In the genomic region with DNA sequence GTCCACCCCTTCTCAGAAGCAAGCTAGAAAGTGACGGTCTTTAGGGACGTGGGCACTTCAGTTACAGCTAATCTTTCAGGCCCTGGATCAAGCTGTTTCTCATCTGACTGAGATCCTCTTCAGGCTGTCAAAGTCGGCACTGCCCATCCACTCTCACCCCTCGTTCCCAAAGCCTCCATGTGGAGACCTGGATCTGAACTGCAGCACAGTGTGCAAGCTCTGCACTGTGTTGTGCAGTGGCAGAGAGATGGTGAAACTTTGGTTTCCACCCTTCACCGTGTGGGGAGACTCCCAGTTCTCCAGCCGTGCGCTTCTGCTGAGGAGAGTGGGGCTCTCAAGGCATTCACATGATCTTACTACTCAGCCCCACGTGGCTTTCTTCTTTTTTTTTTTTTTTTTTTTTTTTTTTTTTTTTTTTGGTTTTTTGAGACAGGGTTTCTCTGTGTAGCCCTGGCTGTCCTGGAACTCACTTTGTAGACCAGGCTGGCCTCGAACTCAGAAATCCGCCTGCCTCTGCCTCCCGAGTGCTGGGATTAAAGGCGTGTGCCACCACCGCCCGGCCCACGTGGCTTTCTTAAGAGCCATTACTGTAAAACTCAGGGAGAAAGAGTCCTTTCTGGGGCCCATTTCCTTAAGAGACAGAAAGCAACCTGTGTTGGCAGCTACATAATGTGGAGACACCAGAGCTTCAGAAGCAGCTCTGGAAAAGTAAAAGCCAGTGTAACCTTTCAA, we compare ENCODE assay signal across 22 mouse cellular contexts. TPM values are rescaled to one million over a fixed set of nuclear protein-coding genes. Genes with fewer than 3 reads are reported as not detected.
A peak's percentile ranks its signal among the peaks of the same experiment; 100 is the strongest.
DNase-seq lines count a peak whose midpoint lies in the region; ATAC-seq and TF ChIP-seq lines count a peak whose summit lies in the region.
"Had no signal": no experiment of that assay in that cellular context is flagged by ENCODE, and none has a peak within 500 bp of the region (broad histone marks: within the 10 kb centered on the region; RNA-seq: fewer than 3 reads in every experiment).

No protein-coding gene starts in this region.

- H3K4me1 ChIP-seq in heart, embryonic 16.5 days (ENCODE audit: control insufficient read depth, insufficient read depth, low read length), result no peaks in the 10 kb centered on the region
- H3K4me1 ChIP-seq in heart, embryonic 11.5 days (ENCODE audit: control insufficient read depth, insufficient read depth, low read length), result no peaks in the 10 kb centered on the region
- peaks cover 0 to 2% of the 10 kb centered on the region in 2 experiments; a peak in 1 of 4 replicates for H3K4me1 ChIP-seq in ES-E14 (ENCODE audit: control insufficient read depth in 2 of 2, insufficient read depth in 2 of 2, low read length in 2 of 2, poor library complexity in 1 of 2)
- H3K4me1 ChIP-seq in intestine, embryonic 15.5 days (replicated peaks), result no peaks in the 10 kb centered on the region
- H3K4me1 ChIP-seq in stomach, postnatal 0 days (replicated peaks; ENCODE audit: control insufficient read depth, insufficient read depth), result no peaks in the 10 kb centered on the region
- H3K4me1 ChIP-seq: embryonic facial prominence, embryonic 10.5 days; hindbrain, embryonic 10.5 days; limb, embryonic 10.5 days; lung, embryonic 15.5 days had no signal

- no peak overlapping the region for H3K4me2 ChIP-seq in heart, embryonic 16.5 days (ENCODE audit: low read depth, low read length)
- H3K4me2 ChIP-seq in heart, embryonic 11.5 days, result no peak overlapping the region
- no peak overlapping the region for H3K4me2 ChIP-seq in intestine, embryonic 15.5 days (replicated peaks)
- H3K4me2 ChIP-seq in stomach, postnatal 0 days (replicated peaks; ENCODE audit: low read depth), result no peak overlapping the region
- H3K4me2 ChIP-seq: liver, embryonic 15.5 days; lung, embryonic 15.5 days had no signal

- H3K9ac ChIP-seq in heart, embryonic 16.5 days (ENCODE audit: low read length), result no peak overlapping the region
- H3K9ac ChIP-seq in heart, embryonic 11.5 days (ENCODE audit: low read depth, low read length), result no peak overlapping the region
- no peak overlapping the region for H3K9ac ChIP-seq in ES-E14 (ENCODE audit: insufficient read depth, low read depth, low read length, poor library complexity, severe bottlenecking)
- H3K9ac ChIP-seq in intestine, embryonic 15.5 days, result no peak overlapping the region
- H3K9ac ChIP-seq in stomach, postnatal 0 days (ENCODE audit: low read length), result no peak overlapping the region
- H3K9ac ChIP-seq: liver, embryonic 15.5 days; lung, embryonic 15.5 days had no signal

- no peaks in the 10 kb centered on the region for H3K27me3 ChIP-seq in heart, embryonic 16.5 days (ENCODE audit: control insufficient read depth, insufficient read depth, low read length)
- no peaks in the 10 kb centered on the region for H3K27me3 ChIP-seq in heart, embryonic 11.5 days (ENCODE audit: control insufficient read depth, insufficient read depth, low read length)
- no peaks in the 10 kb centered on the region for H3K27me3 ChIP-seq in intestine, embryonic 15.5 days (replicated peaks)
- H3K27me3 ChIP-seq in stomach, postnatal 0 days (ENCODE audit: control insufficient read depth, insufficient read depth, low read length), result no peaks in the 10 kb centered on the region
- H3K27me3 ChIP-seq: liver, embryonic 15.5 days; lung, embryonic 15.5 days; megakaryocyte, embryonic 14.5 days had no signal

- peaks cover 14% of the 10 kb centered on the region for H3K36me3 ChIP-seq in heart, embryonic 16.5 days (ENCODE audit: control insufficient read depth, insufficient read depth)
- H3K36me3 ChIP-seq in heart, embryonic 11.5 days (ENCODE audit: control insufficient read depth, insufficient read depth, low read length), result peaks cover 15% of the 10 kb centered on the region
- 0 out of 2 replicates have a peak, but pooled peaks cover 2% of the 10 kb centered on the region for H3K36me3 ChIP-seq in ES-E14 (ENCODE audit: control insufficient read depth, insufficient read depth, low read length, poor library complexity, severe bottlenecking)
- H3K36me3 ChIP-seq in intestine, embryonic 15.5 days, result no peaks in the 10 kb centered on the region
- H3K36me3 ChIP-seq in stomach, postnatal 0 days (ENCODE audit: control insufficient read depth, insufficient read depth, low read length), result no peaks in the 10 kb centered on the region
- H3K36me3 ChIP-seq: liver, embryonic 15.5 days had no signal

- H3K27ac ChIP-seq in heart, embryonic 16.5 days (ENCODE audit: low read length), result peak overlapping the region; percentile 35; the same call in 1 of the 2 replicates
- H3K27ac ChIP-seq in heart, embryonic 11.5 days (ENCODE audit: low read depth, low read length), result no peak overlapping the region
- H3K27ac ChIP-seq in ES-E14 (ENCODE audit: insufficient read depth, low read depth, low read length, poor library complexity, severe bottlenecking), result no peak overlapping the region
- peak overlapping the region; percentile 77 for H3K27ac ChIP-seq in intestine, embryonic 15.5 days
- peak overlapping the region; percentile 56 for H3K27ac ChIP-seq in stomach, postnatal 0 days (replicated peaks)
- H3K27ac ChIP-seq: embryonic facial prominence, embryonic 10.5 days; hindbrain, embryonic 10.5 days; limb, embryonic 10.5 days; liver, embryonic 15.5 days; lung, embryonic 15.5 days had no signal

- no peak for DNase-seq in ES-E14 (ENCODE audit: low read depth, low spot score)
- DNase-seq in stomach, postnatal 0 days (ENCODE audit: low spot score), result no peak
- no peak for DNase-seq in thymus, postnatal 25 days
- DNase-seq: adrenal gland, postnatal 14 days; cerebellum, adult 9-11 months; gastrocnemius, postnatal 10 days; kidney, postnatal 10 days; liver; midbrain, embryonic 14.5 days; thymus, adult 18-20 months; thymus, postnatal 4 days had no signal

- H3K4me3 ChIP-seq in heart, embryonic 16.5 days (ENCODE audit: low read length), result no peak overlapping the region
- H3K4me3 ChIP-seq in heart, embryonic 11.5 days (ENCODE audit: low read depth, low read length), result no peak overlapping the region
- H3K4me3 ChIP-seq in ES-E14 (ENCODE audit: insufficient read depth in 1 of 2, low read depth in 1 of 2, low read length in 2 of 2, poor library complexity in 1 of 2, severe bottlenecking in 1 of 2), result no peak overlapping the region
- no peak overlapping the region for H3K4me3 ChIP-seq in intestine, embryonic 15.5 days (replicated peaks)
- no peak overlapping the region for H3K4me3 ChIP-seq in stomach, postnatal 0 days (ENCODE audit: low read depth, low read length)
- H3K4me3 ChIP-seq: embryonic facial prominence, embryonic 10.5 days; hindbrain, embryonic 10.5 days; limb, embryonic 10.5 days; liver, embryonic 15.5 days; lung, embryonic 15.5 days; megakaryocyte, embryonic 14.5 days had no signal

- TF ChIP-seq EP300 in stomach, postnatal 0 days (optimal IDR thresholded peaks at IDR 0.05), result no peak

- in situ Hi-C loops in ES-E14 (cut with MboI; ENCODE audit: low sequenced_read_pairs in 2 of 2, unreplicated experiment in 2 of 2), result no loop called here

- TF ChIP-seq CTCF in stomach, postnatal 0 days (IDR thresholded peaks at IDR 0.05; ENCODE audit: low read depth), result no peak

- H3K9me3 ChIP-seq in heart, embryonic 16.5 days (replicated peaks; ENCODE audit: control insufficient read depth, low read length), result peaks cover 14% of the 10 kb centered on the region
- H3K9me3 ChIP-seq in heart, embryonic 11.5 days (replicated peaks; ENCODE audit: control insufficient read depth, low read length), result peaks cover 18% of the 10 kb centered on the region
- H3K9me3 ChIP-seq in ES-E14 (ENCODE audit: control insufficient read depth, insufficient read depth, low read depth, low read length), result no peaks in the 10 kb centered on the region
- H3K9me3 ChIP-seq in intestine, embryonic 15.5 days, result no peaks in the 10 kb centered on the region
- no peaks in the 10 kb centered on the region for H3K9me3 ChIP-seq in stomach, postnatal 0 days (ENCODE audit: control insufficient read depth, low read length)
- H3K9me3 ChIP-seq: liver, embryonic 15.5 days; lung, embryonic 15.5 days; megakaryocyte, embryonic 14.5 days had no signal

- WGBS in heart, embryonic 16.5 days, result 76% methylated on average over 15 of the region's 15 CpGs
- 81% methylated on average over 14 of the region's 15 CpGs for WGBS in heart, embryonic 11.5 days (ENCODE audit: insufficient replicate concordance)
- 89% methylated on average over 15 of the region's 15 CpGs for WGBS in intestine, embryonic 15.5 days
- WGBS in stomach, postnatal 0 days, result 86% methylated on average over 14 of the region's 15 CpGs

- peak; percentile 49; the same call in 1 of the 2 replicates for ATAC-seq in heart, embryonic 16.5 days (replicated peaks; ENCODE audit: extremely low read depth, insufficient read depth, low FRiP score)
- ATAC-seq in heart, embryonic 11.5 days (replicated peaks; ENCODE audit: insufficient number of reproducible peaks, low FRiP score, low TSS enrichment), result no peak
- peak; percentile 24; the same call in 1 of the 2 replicates for ATAC-seq in intestine, embryonic 15.5 days
- no peak for ATAC-seq in stomach, postnatal 0 days (ENCODE audit: low FRiP score, low TSS enrichment)
- ATAC-seq in megakaryocyte progenitor cell, adult 5-6 weeks (replicated peaks; ENCODE audit: poor library complexity), result no peak
- ATAC-seq: forebrain, embryonic 16.5 days had no signal

TF ChIP-seq in ES-E14, 5 proteins besides CTCF, POLR2A, EP300 and RAD21 (continues in another document):
- TF ChIP-seq ZNF384 (IDR thresholded peaks at IDR 0.05; ENCODE audit: low read depth, low read length), result peak; percentile 79
- TF ChIP-seq ZC3H11A (IDR thresholded peaks at IDR 0.05; ENCODE audit: borderline replicate concordance, low read depth, low read length), result no peak
- no peak for TF ChIP-seq MAFK (IDR thresholded peaks at IDR 0.05; ENCODE audit: insufficient read depth, low read depth, low read length)
- TF ChIP-seq HCFC1 (IDR thresholded peaks at IDR 0.05; ENCODE audit: borderline replicate concordance, insufficient read depth, low read length), result no peak

RNA-seq across cellular contexts. Expression of a gene that starts 28.7 kb away (rescaled TPM):
- polyA plus RNA-seq in heart, embryonic 16.5 days (2015; fragmentation: Nextera tagmentation; extraction: Ambion mirVana), result 8.1 and 8.2 TPM in 2 replicates
- 11.8 and 15.8 TPM in 2 replicates for polyA plus RNA-seq in heart, embryonic 11.5 days (2014; fragmentation: Nextera tagmentation; extraction: Ambion mirVana)
- total RNA-seq in ES-E14 (2012; rRNA removed), result 12.4 and 13.9 TPM in 2 replicates
- 20.3 and 22.2 TPM in 2 replicates for polyA plus RNA-seq in intestine, embryonic 15.5 days (2015; fragmentation: Nextera tagmentation; extraction: Ambion mirVana)
- polyA plus RNA-seq in stomach, postnatal 0 days (2015; fragmentation: Nextera tagmentation; extraction: Ambion mirVana), result 9.6 and 10.1 TPM in 2 replicates
- 1.1 and 1.5 TPM in 2 replicates for total RNA-seq in megakaryocyte progenitor cell, adult 5-6 weeks (2015)
- 0.54 and 1.0 TPM in 2 replicates for total RNA-seq in megakaryocyte progenitor cell, adult 5-6 weeks (2017)

RNA-seq across cellular contexts. Expression of a gene that starts 29.7 kb away (rescaled TPM):
- 59.0 and 59.4 TPM in 2 replicates for polyA plus RNA-seq in heart, embryonic 16.5 days (2015; fragmentation: Nextera tagmentation; extraction: Ambion mirVana)
- polyA plus RNA-seq in heart, embryonic 11.5 days (2014; fragmentation: Nextera tagmentation; extraction: Ambion mirVana), result 49.7 and 50.4 TPM in 2 replicates
- 10.7 and 18.3 TPM in 2 replicates for total RNA-seq in ES-E14 (2012; rRNA removed)
- polyA plus RNA-seq in intestine, embryonic 15.5 days (2015; fragmentation: Nextera tagmentation; extraction: Ambion mirVana), result 44.9 and 52.7 TPM in 2 replicates
- 85.5 and 86.9 TPM in 2 replicates for polyA plus RNA-seq in stomach, postnatal 0 days (2015; fragmentation: Nextera tagmentation; extraction: Ambion mirVana)
- 13.3 and 19.8 TPM in 2 replicates for total RNA-seq in megakaryocyte progenitor cell, adult 5-6 weeks (2015)
- 20.2 and 21.4 TPM in 2 replicates for total RNA-seq in megakaryocyte progenitor cell, adult 5-6 weeks (2017)

Comparison
In these comparisons a context has a peak if more than half of its experiments do, and no peak if none do; other contexts are left out.
1. ATAC-seq: peak in heart, embryonic 16.5 days (single experiment) and intestine, embryonic 15.5 days (single experiment); none in heart, embryonic 11.5 days (single experiment), stomach, postnatal 0 days (single experiment) and megakaryocyte progenitor cell, adult 5-6 weeks (single experiment).
2. H3K27ac ChIP-seq: peak in heart, embryonic 16.5 days (single experiment), intestine, embryonic 15.5 days (single experiment) and stomach, postnatal 0 days (single experiment); none in heart, embryonic 11.5 days (single experiment) and ES-E14 (single experiment).